Mouse (Mus musculus): ENCODE measurements around the gene Mdn1.

GRCm38 (mm10) chr4:32682471-32682870 is 25.6 kb downstream of the Mdn1 start:
- TF ChIP-seq CTCF (IDR thresholded peaks at IDR 0.05; ENCODE audit: borderline replicate concordance, insufficient read depth, low read length) (no peak), POLR2A (IDR thresholded peaks at IDR 0.05; ENCODE audit: low read depth, low read length) (no peak)

All from embryonic fibroblast, embryonic 13.5 days (primary cell).